Mouse (Mus musculus) E14TG2a.4 (cell line): ENCODE data around the gene Nid2.

Source experiments
- CTCF ChIP-seq: conservative IDR thresholded peaks from 2 replicates; pipeline ENCODE4 v1.5.1; 2014; ENCODE audit warnings: low read length
- POU5F1 ChIP-seq: IDR thresholded peaks from 2 replicates; pipeline ENCODE4 v1.6.1; 2014; ENCODE audit warnings: low read length, borderline replicate concordance

DNA sequence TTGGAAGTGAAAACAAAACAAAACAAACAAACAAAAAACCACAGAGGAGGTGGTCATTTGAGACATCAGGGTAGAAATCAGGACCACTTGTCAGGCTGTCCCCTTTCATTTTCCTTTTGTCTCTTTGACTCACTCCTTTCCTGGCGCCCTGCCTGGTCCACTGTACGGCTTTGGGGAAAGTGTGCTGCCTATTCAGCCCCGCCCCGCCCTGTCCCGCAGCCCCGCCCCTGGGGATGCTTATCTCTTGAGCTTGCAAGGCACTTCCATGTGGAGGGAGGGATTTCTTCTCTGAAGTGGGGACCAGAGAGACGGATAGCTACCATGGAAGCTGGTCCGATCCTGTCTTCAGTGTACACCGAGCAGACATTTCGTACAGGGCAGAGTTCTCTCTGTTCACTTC lies 52.6 kb downstream of the Nid2 start:
- TF ChIP-seq CTCF (no peak), POU5F1 (no peak)
